Mouse (Mus musculus) embryonic fibroblast, embryonic 13.5 days (primary cell): Measurements from ENCODE around the gene Fkbp15.

ENCODE experiments used
- CTCF ChIP-seq: IDR thresholded peaks from 2 replicates; pipeline ENCODE4 v1.5.1; 2011; ENCODE audit warnings: mild to moderate bottlenecking, control low read depth, low read length, moderate library complexity, borderline replicate concordance; ENCODE audit not compliant: insufficient read depth
- POLR2A ChIP-seq: IDR thresholded peaks from 2 replicates; pipeline ENCODE4 v1.6.1; 2011; ENCODE audit warnings: low read depth, mild to moderate bottlenecking, control low read depth, low read length, moderate library complexity

DNA sequence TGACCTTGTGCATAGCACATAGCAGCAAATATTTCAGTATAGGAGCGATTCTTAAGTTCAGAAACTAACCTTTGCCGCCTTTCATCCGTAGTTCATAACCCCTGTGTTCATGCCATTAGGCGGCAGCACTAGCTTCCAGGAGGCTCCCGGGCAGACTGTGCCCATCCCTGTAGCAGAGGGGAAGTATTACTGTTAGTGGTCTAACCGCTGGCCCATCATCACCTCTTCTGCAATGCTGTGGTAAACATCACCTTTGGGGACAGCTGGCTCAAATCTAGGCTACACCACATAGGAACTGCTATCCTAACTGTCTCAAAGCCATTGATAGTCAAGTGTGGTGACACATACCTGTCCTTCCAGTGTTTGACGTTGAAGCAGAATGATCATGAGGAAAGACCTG is 31.5 kb upstream of the Fkbp15 start:
- no peak for TF ChIP-seq CTCF
- no peak for TF ChIP-seq POLR2A
